Mouse (Mus musculus): ENCODE measurements at regions not wholly inside any gene's neighbourhood (a gene's known extent, or its start where the extent isn't known, plus 50 kb on each side); places are given as distances from the start of the nearest gene placed in this dataset.

- Histone ChIP-seq H3K4me3 (ENCODE audit: low read depth, low read length) (no peak overlapping the region), H3K9ac (ENCODE audit: low read depth, low read length) (no peak overlapping the region), H3K4me1 (ENCODE audit: control insufficient read depth, low read depth, low read length) (no peaks in the 10 kb centered on the region), H3K27me3 (ENCODE audit: control insufficient read depth, insufficient read depth, low read depth, low read length) (no peaks in the 10 kb centered on the region), H3K9me3 (replicated peaks; ENCODE audit: control insufficient read depth, low read length) (no peaks in the 10 kb centered on the region), H3K4me2 (ENCODE audit: low read depth, low read length) (no peak overlapping the region), H3K36me3 (ENCODE audit: control insufficient read depth, insufficient read depth) (no peaks in the 10 kb centered on the region), H3K27ac (ENCODE audit: low read length) (no peak overlapping the region)
- WGBS (ENCODE audit: insufficient replicate concordance), result 65% methylated on average over 7 of the region's 7 CpGs
- ATAC-seq (ENCODE audit: low read depth), result no peak
Observed at GRCm38 (mm10) chr14:25126544-25126943, 332.4 kb upstream of the Zmiz1 start.

GRCm38 (mm10) chr14:25127544-25128159 is 331.3 kb upstream of the Zmiz1 start:
- no peaks in the 10 kb centered on the region for H3K36me3 ChIP-seq (ENCODE audit: control insufficient read depth, insufficient read depth)
- H3K9me3 ChIP-seq (replicated peaks; ENCODE audit: control insufficient read depth, low read length), result no peaks in the 10 kb centered on the region
- no peak overlapping the region for H3K4me2 ChIP-seq (ENCODE audit: low read depth, low read length)
- no peak overlapping the region for H3K27ac ChIP-seq (ENCODE audit: low read length)
- 66% methylated on average over 14 of the region's 14 CpGs for WGBS (ENCODE audit: insufficient replicate concordance)
- H3K4me3 ChIP-seq (ENCODE audit: low read depth, low read length), result no peak overlapping the region
- no peaks in the 10 kb centered on the region for H3K27me3 ChIP-seq (ENCODE audit: control insufficient read depth, insufficient read depth, low read depth, low read length)
- ATAC-seq (ENCODE audit: low read depth), result no peak
- no peaks in the 10 kb centered on the region for H3K4me1 ChIP-seq (ENCODE audit: control insufficient read depth, low read depth, low read length)
- H3K9ac ChIP-seq (ENCODE audit: low read depth, low read length), result no peak overlapping the region

- no peak overlapping the region for H3K27ac ChIP-seq (ENCODE audit: low read length)
- 72% methylated on average over 6 of the region's 6 CpGs for WGBS (ENCODE audit: insufficient replicate concordance)
- H3K36me3 ChIP-seq (ENCODE audit: control insufficient read depth, insufficient read depth), result no peaks in the 10 kb centered on the region
- H3K9ac ChIP-seq (ENCODE audit: low read depth, low read length), result no peak overlapping the region
- H3K4me2 ChIP-seq (ENCODE audit: low read depth, low read length), result no peak overlapping the region
- H3K4me1 ChIP-seq (ENCODE audit: control insufficient read depth, low read depth, low read length), result no peaks in the 10 kb centered on the region
- ATAC-seq (ENCODE audit: low read depth), result no peak
- H3K9me3 ChIP-seq (replicated peaks; ENCODE audit: control insufficient read depth, low read length), result no peaks in the 10 kb centered on the region
- H3K4me3 ChIP-seq (ENCODE audit: low read depth, low read length), result no peak overlapping the region
- H3K27me3 ChIP-seq (ENCODE audit: control insufficient read depth, insufficient read depth, low read depth, low read length), result no peaks in the 10 kb centered on the region
Observed at GRCm38 (mm10) chr14:25128160-25128547, 330.8 kb upstream of the Zmiz1 start.

- no peaks in the 10 kb centered on the region for H3K27me3 ChIP-seq (ENCODE audit: control insufficient read depth, insufficient read depth, low read depth, low read length)
- H3K4me2 ChIP-seq (ENCODE audit: low read depth, low read length), result no peak overlapping the region
- H3K27ac ChIP-seq (ENCODE audit: low read length), result no peak overlapping the region
- H3K36me3 ChIP-seq (ENCODE audit: control insufficient read depth, insufficient read depth), result no peaks in the 10 kb centered on the region
- H3K9me3 ChIP-seq (replicated peaks; ENCODE audit: control insufficient read depth, low read length), result no peaks in the 10 kb centered on the region
- 72% methylated on average over 3 of the region's 3 CpGs for WGBS (ENCODE audit: insufficient replicate concordance)
- H3K4me1 ChIP-seq (ENCODE audit: control insufficient read depth, low read depth, low read length), result no peaks in the 10 kb centered on the region
- no peak overlapping the region for H3K9ac ChIP-seq (ENCODE audit: low read depth, low read length)
- ATAC-seq (ENCODE audit: low read depth), result no peak
- no peak overlapping the region for H3K4me3 ChIP-seq (ENCODE audit: low read depth, low read length)
Observed at GRCm38 (mm10) chr14:25135371-25135770, 323.6 kb upstream of the Zmiz1 start.

- H3K27me3 ChIP-seq (ENCODE audit: control insufficient read depth, insufficient read depth, low read depth, low read length), result no peaks in the 10 kb centered on the region
- no peaks in the 10 kb centered on the region for H3K4me1 ChIP-seq (ENCODE audit: control insufficient read depth, low read depth, low read length)
- ATAC-seq (ENCODE audit: low read depth), result no peak
- no peak overlapping the region for H3K27ac ChIP-seq (ENCODE audit: low read length)
- no peak overlapping the region for H3K4me3 ChIP-seq (ENCODE audit: low read depth, low read length)
- WGBS (ENCODE audit: insufficient replicate concordance), result 68% methylated on average over 8 of the region's 8 CpGs
- H3K4me2 ChIP-seq (ENCODE audit: low read depth, low read length), result no peak overlapping the region
- no peak overlapping the region for H3K9ac ChIP-seq (ENCODE audit: low read depth, low read length)
- H3K9me3 ChIP-seq (replicated peaks; ENCODE audit: control insufficient read depth, low read length), result no peaks in the 10 kb centered on the region
- H3K36me3 ChIP-seq (ENCODE audit: control insufficient read depth, insufficient read depth), result no peaks in the 10 kb centered on the region
Observed at GRCm38 (mm10) chr14:25137312-25137711, 321.7 kb upstream of the Zmiz1 start.

GRCm38 (mm10) chr14:25138485-25138884 is 320.5 kb upstream of the Zmiz1 start:
- ATAC-seq (ENCODE audit: low read depth), result no peak
- Histone ChIP-seq H3K4me1 (ENCODE audit: control insufficient read depth, low read depth, low read length) (no peaks in the 10 kb centered on the region), H3K9me3 (replicated peaks; ENCODE audit: control insufficient read depth, low read length) (no peaks in the 10 kb centered on the region), H3K9ac (ENCODE audit: low read depth, low read length) (no peak overlapping the region), H3K27ac (ENCODE audit: low read length) (no peak overlapping the region), H3K36me3 (ENCODE audit: control insufficient read depth, insufficient read depth) (no peaks in the 10 kb centered on the region), H3K27me3 (ENCODE audit: control insufficient read depth, insufficient read depth, low read depth, low read length) (no peaks in the 10 kb centered on the region), H3K4me2 (ENCODE audit: low read depth, low read length) (no peak overlapping the region), H3K4me3 (ENCODE audit: low read depth, low read length) (no peak overlapping the region)
- 36% methylated on average over 3 of the region's 3 CpGs for WGBS (ENCODE audit: insufficient replicate concordance)

GRCm38 (mm10) chr14:25141933-25142332 is 317.1 kb upstream of the Zmiz1 start:
- no peaks in the 10 kb centered on the region for H3K36me3 ChIP-seq (ENCODE audit: control insufficient read depth, insufficient read depth)
- H3K9ac ChIP-seq (ENCODE audit: low read depth, low read length), result no peak overlapping the region
- H3K4me2 ChIP-seq (ENCODE audit: low read depth, low read length), result no peak overlapping the region
- ATAC-seq (ENCODE audit: low read depth), result no peak
- H3K9me3 ChIP-seq (replicated peaks; ENCODE audit: control insufficient read depth, low read length), result no peaks in the 10 kb centered on the region
- no peak overlapping the region for H3K4me3 ChIP-seq (ENCODE audit: low read depth, low read length)
- WGBS (ENCODE audit: insufficient replicate concordance), result 60% methylated on average over 9 of the region's 9 CpGs
- H3K4me1 ChIP-seq (ENCODE audit: control insufficient read depth, low read depth, low read length), result no peaks in the 10 kb centered on the region
- no peak overlapping the region for H3K27ac ChIP-seq (ENCODE audit: low read length)
- H3K27me3 ChIP-seq (ENCODE audit: control insufficient read depth, insufficient read depth, low read depth, low read length), result no peaks in the 10 kb centered on the region

- no peaks in the 10 kb centered on the region for H3K4me1 ChIP-seq (ENCODE audit: control insufficient read depth, low read depth, low read length)
- no peaks in the 10 kb centered on the region for H3K36me3 ChIP-seq (ENCODE audit: control insufficient read depth, insufficient read depth)
- no peak overlapping the region for H3K9ac ChIP-seq (ENCODE audit: low read depth, low read length)
- no peaks in the 10 kb centered on the region for H3K27me3 ChIP-seq (ENCODE audit: control insufficient read depth, insufficient read depth, low read depth, low read length)
- no peak overlapping the region for H3K27ac ChIP-seq (ENCODE audit: low read length)
- no peak for ATAC-seq (ENCODE audit: low read depth)
- 67% methylated on average over 4 of the region's 4 CpGs for WGBS (ENCODE audit: insufficient replicate concordance)
- no peaks in the 10 kb centered on the region for H3K9me3 ChIP-seq (replicated peaks; ENCODE audit: control insufficient read depth, low read length)
- H3K4me2 ChIP-seq (ENCODE audit: low read depth, low read length), result no peak overlapping the region
- H3K4me3 ChIP-seq (ENCODE audit: low read depth, low read length), result no peak overlapping the region
Observed at GRCm38 (mm10) chr14:25143051-25143450, 315.9 kb upstream of the Zmiz1 start.

GRCm38 (mm10) chr14:25147731-25148130 is 311.3 kb upstream of the Zmiz1 start:
- Histone ChIP-seq H3K9ac (ENCODE audit: low read depth, low read length) (no peak overlapping the region), H3K4me1 (ENCODE audit: control insufficient read depth, low read depth, low read length) (no peaks in the 10 kb centered on the region), H3K4me2 (ENCODE audit: low read depth, low read length) (no peak overlapping the region), H3K4me3 (ENCODE audit: low read depth, low read length) (no peak overlapping the region), H3K27ac (ENCODE audit: low read length) (no peak overlapping the region), H3K36me3 (ENCODE audit: control insufficient read depth, insufficient read depth) (no peaks in the 10 kb centered on the region), H3K9me3 (replicated peaks; ENCODE audit: control insufficient read depth, low read length) (no peaks in the 10 kb centered on the region), H3K27me3 (ENCODE audit: control insufficient read depth, insufficient read depth, low read depth, low read length) (no peaks in the 10 kb centered on the region)
- ATAC-seq (ENCODE audit: low read depth), result no peak
- WGBS (ENCODE audit: insufficient replicate concordance), result 57% methylated on average over 2 of the region's 2 CpGs
